Mouse (Mus musculus) gonadal fat pad, adult 2 months (tissue): Measurements from ENCODE around the gene Lcn2. TPM values are rescaled to one million over a fixed set of nuclear protein-coding genes. Genes with fewer than 3 reads are reported as not detected.

Experiments used
- DNase-seq: peaks from one replicate; pipeline ENCODE4 v3.0.0-alpha.2; 2012; ENCODE audit warnings: low read depth
- polyA plus RNA-seq: library from polyadenylated mRNA; depleted of rRNA; stranded (reverse); fragments of >200 nt; gene quantifications from 2 replicates; pipeline ENCODE4 v1.2.3, GENCODE M21; 2012; rRNA removed

The Lcn2 gene
- 3,887 and 6,444 TPM in 2 replicates for polyA plus RNA-seq

- no peak for DNase-seq
Measured at GRCm38 (mm10) chr2:32387706-32388490, at the start of gene Lcn2. Gene Lcn2, minus strand, starts transcription at chr2:32388252.

DNA sequence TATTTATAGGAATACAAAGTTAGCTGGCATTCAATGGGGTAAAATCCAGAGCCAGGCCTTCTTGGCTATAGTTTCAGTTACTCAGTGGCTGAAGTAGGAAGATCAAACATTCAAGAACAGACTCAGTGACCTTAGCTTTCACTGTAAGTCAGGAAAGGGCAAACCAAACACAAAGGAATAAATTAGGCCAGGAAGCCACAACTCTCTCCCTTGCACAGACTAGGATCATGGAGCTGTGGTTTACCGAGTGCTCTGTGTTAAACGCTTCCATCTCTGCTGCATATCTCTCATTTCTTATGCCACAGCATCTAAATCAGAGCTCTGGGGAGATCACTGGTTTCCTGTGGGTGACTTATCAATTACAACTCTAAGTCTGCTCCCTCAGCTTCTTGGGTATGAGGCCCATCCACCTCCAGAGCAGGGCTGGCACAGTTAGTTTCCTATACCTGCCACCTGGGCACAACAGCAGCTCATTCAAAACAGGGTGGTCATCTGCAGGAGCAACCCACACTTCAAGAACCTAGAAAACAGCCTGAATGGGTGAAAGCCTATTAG is 49.6 kb upstream of the Lcn2 start:
- no peak for DNase-seq

GRCm38 (mm10) chr2:32436686-32437372 is 48.8 kb upstream of the Lcn2 start:
- no peak for DNase-seq

DNA sequence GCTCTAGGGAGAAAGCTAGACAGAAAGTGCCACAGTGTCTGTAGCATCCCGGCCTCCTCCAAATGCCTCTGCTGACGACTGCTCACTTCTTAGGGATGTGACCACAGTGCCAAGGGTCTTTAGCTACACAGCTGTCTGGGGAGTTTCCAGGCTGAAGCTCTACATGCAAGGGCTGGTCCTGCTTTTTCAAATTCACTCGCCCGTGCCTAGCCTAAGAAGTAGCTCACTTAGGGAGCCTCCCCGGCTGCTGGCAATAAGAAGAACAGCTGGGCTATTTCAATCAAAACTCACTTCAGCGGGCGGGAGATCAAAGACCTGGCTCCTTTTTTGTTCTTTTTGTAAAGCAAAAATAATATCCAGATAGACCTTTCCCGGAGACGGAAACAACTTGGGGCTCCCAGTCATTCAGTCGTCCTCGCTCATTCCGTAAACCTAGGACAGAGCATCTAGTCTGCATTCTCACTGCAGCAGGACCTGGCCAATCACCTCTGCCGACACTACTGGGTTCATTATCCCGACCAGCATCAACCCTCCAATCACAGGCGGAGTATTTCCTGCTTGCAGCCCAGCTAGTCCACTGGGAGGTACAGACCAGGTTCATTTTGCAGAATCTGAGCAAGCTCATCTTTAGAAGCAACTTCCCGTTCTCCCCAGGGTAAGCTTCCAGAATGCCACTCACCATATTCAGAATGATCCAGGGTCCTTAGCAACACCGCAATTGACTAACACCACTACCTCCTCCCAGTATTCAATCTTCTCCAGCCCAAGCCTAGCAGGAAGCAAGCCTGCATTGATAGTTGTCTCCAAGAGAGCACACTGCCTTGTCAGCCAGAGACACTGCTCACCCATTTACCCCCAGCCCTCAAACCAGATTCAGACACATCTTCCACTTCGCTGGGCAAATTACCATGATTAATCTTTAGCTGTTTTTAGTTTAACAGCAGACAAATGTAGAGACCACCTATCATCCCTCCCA is 42.9 kb upstream of the Lcn2 start:
- no peak for DNase-seq

DNA sequence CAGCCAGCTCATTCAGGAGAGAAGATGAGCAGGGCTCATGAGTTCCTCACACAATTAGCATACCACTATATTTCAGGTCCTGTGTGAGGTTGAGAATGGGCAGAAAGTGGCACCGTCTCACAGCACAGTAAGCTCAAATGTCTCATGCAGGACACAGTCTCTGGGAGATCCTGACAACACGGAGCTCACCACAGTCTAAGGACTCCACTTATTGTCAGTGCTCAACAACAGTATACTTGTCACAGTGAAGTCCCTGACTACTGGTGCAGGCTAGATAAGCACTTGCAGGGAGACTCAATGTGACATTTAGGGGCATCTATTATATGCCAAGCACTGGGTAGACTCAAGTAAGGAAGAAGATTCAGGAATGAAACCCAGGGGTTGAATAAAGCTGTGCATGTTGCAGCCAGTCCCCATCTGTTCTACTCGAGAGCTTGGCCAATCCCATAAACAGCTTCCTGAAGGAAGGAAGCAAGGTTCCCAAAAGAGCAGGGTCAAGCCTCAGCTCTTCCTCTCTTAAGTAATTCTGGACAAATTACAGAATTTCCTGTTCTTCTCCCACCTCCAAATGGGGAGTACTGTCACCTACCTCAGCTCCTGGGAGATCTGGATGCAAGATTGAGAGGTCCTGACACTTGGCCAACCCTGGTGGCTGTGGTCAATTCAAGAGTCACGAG is 41.3 kb upstream of the Lcn2 start:
- DNase-seq: no peak

DNA sequence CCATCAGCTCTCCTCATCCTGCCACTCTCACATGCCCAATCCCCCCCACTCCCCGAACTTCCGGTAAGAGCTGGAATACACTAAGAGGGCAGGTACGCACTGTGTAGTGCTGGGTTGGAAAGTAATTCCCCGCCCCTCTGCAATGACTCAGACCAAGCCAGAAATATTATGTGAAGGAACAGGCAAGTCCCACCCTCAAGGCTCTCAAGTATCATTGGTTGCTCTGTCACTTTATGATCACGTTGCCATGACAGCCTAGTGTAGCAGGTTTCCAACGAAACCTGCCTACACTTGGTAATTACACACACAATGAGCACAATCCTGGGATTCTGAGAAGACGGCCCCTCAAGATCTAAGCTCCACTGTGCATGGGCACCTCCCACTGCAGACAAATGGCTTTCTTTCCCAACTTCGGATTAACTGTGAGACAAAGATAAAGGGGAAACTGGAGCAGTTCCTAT is 40.2 kb upstream of the Lcn2 start:
- no peak for DNase-seq

GRCm38 (mm10) chr2:32427720-32428119 is 39.7 kb upstream of the Lcn2 start:
- DNase-seq: no peak

GRCm38 (mm10) chr2:32426141-32426540 is 38.1 kb upstream of the Lcn2 start:
- no peak for DNase-seq

GRCm38 (mm10) chr2:32425568-32425967 is 37.5 kb upstream of the Lcn2 start:
- no peak for DNase-seq

GRCm38 (mm10) chr2:32424796-32425195 is 36.7 kb upstream of the Lcn2 start:
- no peak for DNase-seq

DNA sequence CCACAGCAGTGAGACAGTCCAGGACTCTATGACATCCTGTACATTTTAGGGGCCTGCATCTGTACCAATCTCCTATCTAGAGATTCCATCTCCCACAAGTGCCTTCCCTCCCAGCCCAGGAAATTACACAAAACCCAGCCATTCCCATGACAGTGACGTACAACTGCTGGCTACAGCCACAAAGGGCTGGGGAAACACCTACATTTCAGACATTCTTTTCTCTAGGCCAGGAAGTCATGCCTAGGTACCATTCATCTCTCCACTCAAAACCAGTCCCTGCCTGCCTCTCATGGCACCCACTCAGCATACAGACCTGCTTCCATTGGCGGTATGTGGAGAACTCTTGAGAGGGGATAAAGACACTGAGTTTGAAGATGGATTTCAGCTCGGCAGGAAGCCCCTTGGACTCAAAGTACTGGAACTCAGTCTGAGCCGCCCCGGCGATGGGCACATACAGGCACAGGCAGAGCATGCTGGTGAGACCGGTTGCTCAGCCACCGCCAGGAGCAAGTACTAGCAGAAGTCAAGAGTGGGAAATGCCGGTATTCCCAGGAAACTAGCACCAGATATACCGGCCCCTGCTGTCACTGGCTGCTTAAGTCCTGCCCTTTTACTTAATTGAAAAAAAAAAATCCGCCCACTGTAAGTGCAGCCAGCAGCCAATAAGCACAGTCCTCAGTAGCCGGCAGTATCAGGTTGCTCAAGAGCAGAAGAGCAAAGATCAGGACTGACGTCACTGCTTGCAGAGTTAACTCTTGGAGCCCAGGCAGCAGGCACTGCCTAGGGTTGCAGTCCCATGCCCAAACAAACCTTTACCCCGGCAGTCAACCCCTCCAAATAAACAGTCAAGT is 35.7 kb upstream of the Lcn2 start:
- DNase-seq: no peak

- DNase-seq: no peak
Measured at GRCm38 (mm10) chr2:32421851-32422251, 33.8 kb upstream of the Lcn2 start.

- DNase-seq: no peak
Measured at GRCm38 (mm10) chr2:32420647-32421046, 32.6 kb upstream of the Lcn2 start.

- DNase-seq: no peak
Measured at GRCm38 (mm10) chr2:32420066-32420608, 32.1 kb upstream of the Lcn2 start.

GRCm38 (mm10) chr2:32419359-32419758 is 31.3 kb upstream of the Lcn2 start:
- no peak for DNase-seq

GRCm38 (mm10) chr2:32418430-32419151 is 30.5 kb upstream of the Lcn2 start:
- no peak for DNase-seq

DNA sequence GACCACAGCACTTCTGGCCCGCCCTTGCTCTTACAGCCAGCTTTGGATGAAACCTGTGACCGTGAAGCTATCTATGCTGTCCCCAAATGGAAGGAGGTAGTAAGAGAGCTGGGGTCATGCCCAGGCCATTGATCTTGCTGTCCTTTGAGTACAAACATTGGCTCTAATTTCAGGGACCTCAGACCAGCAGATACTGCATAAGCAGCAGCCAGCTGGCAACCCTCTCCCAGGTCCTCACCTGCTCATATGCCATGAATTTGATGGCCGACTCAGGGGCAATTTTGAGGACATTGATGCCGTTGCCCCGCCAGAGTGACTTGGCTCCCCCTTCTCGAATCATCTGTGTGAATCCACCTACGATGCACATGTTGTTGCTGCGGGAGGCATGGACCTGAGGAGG is 29.4 kb upstream of the Lcn2 start:
- no peak for DNase-seq

DNA sequence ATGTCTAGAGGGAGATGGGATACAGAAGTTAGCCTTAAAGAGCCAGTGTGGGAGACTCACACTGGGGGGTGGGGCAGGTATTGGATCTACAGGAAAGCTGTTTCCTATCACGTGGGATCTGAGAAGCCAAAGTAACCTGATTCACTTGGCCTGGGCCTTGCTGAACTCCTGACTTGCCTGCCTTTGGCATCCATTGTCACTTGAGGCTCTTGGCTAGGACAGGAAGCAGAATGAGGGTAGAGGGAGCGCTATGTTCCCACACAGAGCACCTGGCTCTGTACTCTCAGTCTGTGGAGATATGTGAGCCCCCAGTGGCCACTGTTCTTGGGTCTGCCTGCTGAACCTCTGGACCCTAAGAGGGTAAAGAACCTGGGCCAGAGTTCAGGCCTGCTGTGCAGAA is 28.5 kb upstream of the Lcn2 start:
- DNase-seq: no peak

GRCm38 (mm10) chr2:32415801-32416200 is 27.7 kb upstream of the Lcn2 start:
- no peak for DNase-seq
